Mouse (Mus musculus): ENCODE data around the gene Tnfrsf18.

DNA sequence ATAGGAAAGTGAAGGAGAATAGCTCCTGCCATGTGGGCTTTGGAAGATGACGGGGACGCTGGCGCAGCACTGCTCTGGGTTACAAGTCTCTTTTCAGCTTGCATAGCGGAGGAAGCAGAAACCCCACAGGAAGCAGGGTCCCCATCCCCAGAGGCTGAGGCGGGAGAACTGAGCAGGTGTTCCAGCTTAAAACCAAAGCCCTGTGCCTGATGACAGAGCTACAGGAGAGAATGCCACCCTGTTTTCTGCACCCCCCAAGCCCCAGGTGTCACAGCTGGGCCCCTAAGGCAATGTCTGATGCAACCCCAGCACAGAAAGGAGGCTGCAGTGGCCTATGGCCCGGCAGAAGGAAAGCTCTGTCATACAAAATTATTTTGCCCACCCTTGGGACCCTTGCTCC lies 44.3 kb downstream of the Tnfrsf18 start:
- no peak for TF ChIP-seq CTCF (IDR thresholded peaks at IDR 0.05; ENCODE audit: control insufficient read depth, insufficient read depth, insufficient replicate concordance, low read depth, low read length)
- no peak for TF ChIP-seq POLR2A (IDR thresholded peaks at IDR 0.05; ENCODE audit: control insufficient read depth, low read depth, low read length)

Measured in testis, adult 2 months (tissue).